Mouse (Mus musculus) CH12.LX (cell line): Measurements from ENCODE around the gene Anpep.

Source experiments
- CHD2 ChIP-seq: IDR thresholded peaks from 2 replicates; pipeline ENCODE4 v1.6.1; 2011; ENCODE audit warnings: low read length, improper control_type of control experiment
- CTCF ChIP-seq, 2 experiments: IDR thresholded peaks in 1 of 2; conservative IDR thresholded peaks in 1 of 2; 2 replicates each; pipeline ENCODE4 v1.5.1; 2011 to 2012; ENCODE audit warnings: low read depth in 2 of 2, low read length in 2 of 2, improper control_type of control experiment in 1 of 2, inconsistent platforms in 1 of 2, mild to moderate bottlenecking in 1 of 2, moderate library complexity in 1 of 2
- ETS1 ChIP-seq: conservative IDR thresholded peaks from 2 replicates; pipeline ENCODE4 v1.6.1; 2012; ENCODE audit warnings: low read depth, mild to moderate bottlenecking, inconsistent platforms, low read length, improper control_type of control experiment, moderate library complexity
- SIN3A ChIP-seq: IDR thresholded peaks from 2 replicates; pipeline ENCODE4 v1.6.1; 2012; ENCODE audit warnings: low read length, improper control_type of control experiment, inconsistent platforms

GRCm38 (mm10) chr7:79890436-79891221 is 29.8 kb upstream of the Anpep start:
- TF ChIP-seq SIN3A (no peak), CHD2 (no peak), ETS1 (no peak), CTCF (conservative IDR thresholded peaks at IDR 0.05 in 1 of 2, IDR thresholded peaks at IDR 0.05 in 1 of 2; ENCODE audit: low read depth in 2 of 2, low read length in 2 of 2) (no peak)
